Mouse (Mus musculus): Measurements from ENCODE around the gene Ntm.

- TF ChIP-seq CTCF (IDR thresholded peaks at IDR 0.05; ENCODE audit: control insufficient read depth, insufficient read depth, insufficient read length) (no peak), CEBPB (IDR thresholded peaks at IDR 0.05; ENCODE audit: low read depth) (no peak), MAX (IDR thresholded peaks at IDR 0.05) (no peak), MYOG (IDR thresholded peaks at IDR 0.05; ENCODE audit: control insufficient read depth, extremely low read depth, insufficient read length) (no peak)
These were observed 858.5 kb downstream of the Ntm start for GRCm38 (mm10) chr9:29104442-29104841.

All from C2C12 (cell line).